Mouse (Mus musculus) E14TG2a.4 (cell line): Measurements from ENCODE around the gene Olfr543.

ENCODE experiments used
- CTCF ChIP-seq: conservative IDR thresholded peaks from 2 replicates; pipeline ENCODE4 v1.5.1; 2014; ENCODE audit warnings: low read length
- POU5F1 ChIP-seq: IDR thresholded peaks from 2 replicates; pipeline ENCODE4 v1.6.1; 2014; ENCODE audit warnings: low read length, borderline replicate concordance

DNA sequence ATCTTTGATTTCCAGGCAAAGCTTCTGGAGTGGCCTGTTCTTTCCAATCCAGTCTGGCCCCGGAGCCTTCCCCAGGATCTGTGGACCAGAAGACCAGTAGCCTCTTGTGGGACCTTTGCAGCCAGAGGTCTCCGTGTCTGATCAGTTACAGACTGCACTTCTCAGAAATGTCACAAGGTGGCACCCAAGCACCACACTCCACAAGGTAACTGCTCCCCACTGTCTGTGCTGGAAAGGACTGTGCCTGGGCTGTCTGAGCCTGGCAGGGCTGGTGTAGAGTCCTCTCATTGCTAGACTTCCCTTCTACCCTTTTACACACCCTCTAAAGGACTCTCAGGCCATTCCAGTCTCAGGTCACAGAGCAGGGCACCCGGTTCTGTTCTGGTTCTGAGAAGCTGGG is 25.4 kb upstream of the Olfr543 start:
- TF ChIP-seq CTCF (peak; percentile 82), POU5F1 (no peak)
